Mouse (Mus musculus) erythroid progenitor cell, adult 5-6 weeks (primary cell): ENCODE measurements around the gene Rab3b. TPM values are rescaled to one million over a fixed set of nuclear protein-coding genes. Genes with fewer than 3 reads are reported as not detected.

ENCODE experiments used
- ATAC-seq: replicated peaks from 2 replicates; pipeline ENCODE4 v1.8.0; 2016; ENCODE audit warnings: moderate number of reproducible peaks, mild to moderate bottlenecking, moderate TSS enrichment, inconsistent platforms; ENCODE audit not compliant: poor library complexity, low FRiP score, severe bottlenecking
- total RNA-seq, 2 experiments: library from RNA; stranded (forward) in 1 of 2; stranded (reverse) in 1 of 2; fragments of 150-400 nt in 1 of 2; fragments of 186-747, 209-891 nt in 1 of 2; gene quantifications; 2 replicates each; pipeline versions ENCODE4 v1.2.3 to v1.2.4; 2015 to 2017; ENCODE audit warnings: low replicate concordance in 2 of 2

Gene Rab3b
- total RNA-seq, 2 experiments from 2014 or later = not detected

DNA sequence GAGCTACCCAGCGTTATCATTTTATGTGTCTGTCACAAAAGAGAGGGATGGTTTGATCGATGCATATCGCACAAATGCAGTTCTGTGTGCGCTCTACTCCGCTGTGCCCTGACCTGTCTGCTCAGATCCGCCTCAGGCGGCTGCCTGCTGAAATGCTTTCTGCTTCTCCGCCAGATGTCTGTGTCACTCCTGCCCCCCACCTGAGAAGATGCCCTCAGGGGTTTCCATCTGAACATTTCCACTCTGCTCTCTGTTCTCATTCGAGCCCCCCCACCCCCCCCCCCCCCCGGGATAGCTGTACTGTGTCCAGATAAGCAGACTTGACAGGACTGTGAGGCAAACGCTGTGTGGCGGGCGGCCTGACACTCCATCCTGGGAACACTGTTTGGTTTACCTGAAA lies 5.0 kb downstream of the Rab3b start:
- no peak for ATAC-seq

DNA sequence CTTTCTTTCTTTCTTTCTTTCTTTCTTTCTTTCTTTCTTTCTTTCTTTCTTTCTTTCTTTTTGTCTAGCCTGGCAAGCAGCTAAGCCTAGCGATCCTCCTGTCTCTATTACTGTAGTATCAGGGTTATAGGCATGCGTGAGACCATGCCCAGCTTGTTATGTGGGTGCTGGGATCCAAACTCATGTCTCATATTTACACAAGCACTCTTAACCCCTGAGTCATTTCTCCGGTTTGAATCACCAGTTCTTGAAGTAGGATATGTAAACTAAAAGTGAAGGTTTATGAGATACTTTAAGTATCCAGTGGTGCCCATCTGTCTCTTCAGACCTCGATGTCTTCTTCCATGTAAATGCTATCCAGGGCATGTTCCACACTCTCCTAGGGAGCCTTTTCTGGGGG lies 8.6 kb downstream of the Rab3b start:
- ATAC-seq = no peak

DNA sequence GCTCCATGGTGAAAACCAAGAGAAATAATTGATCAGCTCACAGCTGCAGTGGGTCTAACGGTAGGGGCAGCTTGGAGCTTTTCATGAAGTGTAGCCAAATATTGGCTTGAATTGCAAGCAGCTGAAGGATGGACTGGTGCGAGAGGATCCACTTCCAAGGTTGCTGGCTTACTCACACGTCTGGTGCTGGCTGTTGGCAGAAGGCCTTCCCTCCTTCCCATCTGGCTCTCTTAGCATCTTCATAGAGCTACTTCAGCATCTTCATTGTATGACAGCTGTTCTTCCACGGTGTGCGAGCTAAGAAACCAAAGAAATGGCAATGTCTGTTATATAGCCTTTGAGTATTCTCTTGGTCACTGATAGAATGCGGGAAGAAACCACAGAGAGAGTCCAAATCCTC lies 12.0 kb downstream of the Rab3b start:
- ATAC-seq = no peak

DNA sequence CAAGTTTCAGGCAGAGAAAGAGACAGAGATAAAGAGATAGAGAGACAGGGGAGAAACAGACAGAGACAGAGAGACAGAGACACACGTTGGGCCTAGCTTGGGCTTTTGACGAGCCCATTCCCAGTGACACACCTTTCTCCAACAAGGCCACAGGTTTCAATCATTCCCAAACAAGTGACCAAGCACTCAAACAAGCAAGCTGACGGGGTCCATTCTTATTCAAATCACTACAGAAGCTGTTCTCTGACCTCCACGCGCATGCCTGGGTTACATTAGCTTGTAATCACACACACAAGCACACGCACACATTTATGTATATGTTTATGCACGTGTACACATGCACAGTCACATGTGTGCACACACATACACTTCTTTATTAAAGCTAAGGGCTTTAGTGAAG lies 21.6 kb downstream of the Rab3b start:
- no peak for ATAC-seq

DNA sequence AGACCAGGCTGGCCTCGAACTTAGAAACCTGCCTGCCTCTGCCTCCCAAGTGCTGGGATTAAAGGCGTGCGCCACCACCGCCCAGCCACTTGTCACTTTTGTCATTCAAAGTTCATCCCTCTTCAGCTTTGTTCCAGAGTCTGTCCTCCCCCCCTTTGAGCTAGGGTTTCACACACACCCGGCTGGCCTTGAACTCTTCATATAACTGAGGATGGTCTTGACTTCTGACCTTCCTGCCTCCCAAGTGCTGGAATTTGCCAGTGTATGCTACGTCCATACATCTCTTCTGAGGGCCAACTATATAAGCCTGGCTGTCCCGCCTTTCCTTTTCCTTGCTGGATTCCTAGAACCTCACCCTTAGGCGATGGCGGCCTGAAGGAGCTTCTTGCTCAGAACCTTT lies 24.0 kb downstream of the Rab3b start:
- no peak for ATAC-seq

DNA sequence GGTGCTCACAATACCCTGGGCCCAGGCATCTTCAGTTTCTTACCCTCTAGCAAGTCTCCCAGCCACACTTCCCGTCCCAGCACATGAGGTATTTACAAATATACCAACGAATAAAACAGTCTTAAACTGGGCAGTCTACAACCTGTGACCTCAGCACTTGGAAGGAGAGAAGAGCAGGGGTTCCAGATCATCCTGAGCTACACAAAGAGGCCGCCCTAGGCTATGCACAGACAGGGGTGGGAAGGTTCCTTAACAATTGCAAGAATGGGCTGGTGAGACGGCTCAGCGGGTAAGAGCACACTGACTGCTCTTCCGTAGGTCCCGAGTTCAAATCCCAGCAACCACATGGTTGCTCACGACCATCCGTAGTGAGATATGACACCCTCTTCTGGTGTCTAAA lies 24.5 kb downstream of the Rab3b start:
- no peak for ATAC-seq

DNA sequence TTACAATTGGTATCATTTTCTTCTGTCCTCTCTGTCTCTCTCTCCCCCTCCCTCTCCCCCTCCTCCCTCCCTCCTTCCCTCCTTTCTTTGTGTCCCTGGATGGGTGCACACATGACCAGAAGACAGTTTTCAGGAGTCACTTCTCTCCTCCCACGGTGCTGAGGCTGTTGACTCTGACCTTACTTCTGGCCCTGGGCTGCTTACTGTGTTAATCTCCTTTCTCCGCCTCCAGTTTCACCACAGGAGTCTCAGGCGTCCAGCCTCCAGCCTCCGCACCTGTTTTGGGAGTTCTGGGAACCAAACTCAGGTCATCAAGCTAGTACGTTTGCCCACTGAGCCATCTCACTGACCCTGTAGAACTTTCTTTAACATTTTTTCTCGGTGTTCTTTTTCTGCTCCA lies 25.2 kb downstream of the Rab3b start:
- no peak for ATAC-seq

DNA sequence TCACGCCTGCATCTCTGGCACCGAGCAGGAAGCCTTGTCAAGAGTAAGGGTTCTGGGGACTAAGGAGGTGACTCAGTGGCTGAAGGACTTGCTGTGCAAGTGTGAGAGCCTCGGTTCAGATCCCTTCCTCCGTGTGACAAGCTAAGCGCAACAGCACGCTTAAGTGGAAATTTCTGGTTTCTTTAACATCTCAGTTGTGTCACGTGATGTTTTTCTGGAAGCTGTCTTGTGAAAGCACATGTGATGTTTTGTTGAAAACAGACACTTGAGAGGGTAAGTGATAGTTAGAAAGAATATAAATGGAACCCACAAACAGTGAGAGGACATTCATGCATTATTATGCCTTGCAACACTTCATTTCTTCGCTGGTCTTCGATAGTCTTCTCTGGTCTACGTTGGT lies 25.9 kb downstream of the Rab3b start:
- ATAC-seq = no peak

DNA sequence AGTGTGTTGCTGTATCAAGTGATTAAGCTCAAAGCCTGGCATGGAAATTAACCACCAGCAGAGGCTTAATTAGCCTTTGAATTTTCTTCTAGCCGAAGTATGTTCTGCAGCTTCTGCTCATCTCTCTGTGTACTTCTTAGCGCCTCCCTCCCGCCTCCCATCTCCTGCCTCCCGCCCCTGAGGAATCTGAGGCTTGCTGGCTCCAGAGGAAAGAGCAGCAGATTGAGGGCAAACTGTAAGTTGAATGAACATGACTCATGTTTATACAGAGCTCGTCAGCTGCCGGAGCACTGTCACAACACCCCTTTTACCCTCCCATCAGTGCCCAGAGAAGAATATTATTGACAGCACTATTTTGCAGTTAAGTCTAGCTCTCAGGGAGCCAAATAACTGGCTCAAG lies 27.0 kb downstream of the Rab3b start:
- ATAC-seq = no peak

DNA sequence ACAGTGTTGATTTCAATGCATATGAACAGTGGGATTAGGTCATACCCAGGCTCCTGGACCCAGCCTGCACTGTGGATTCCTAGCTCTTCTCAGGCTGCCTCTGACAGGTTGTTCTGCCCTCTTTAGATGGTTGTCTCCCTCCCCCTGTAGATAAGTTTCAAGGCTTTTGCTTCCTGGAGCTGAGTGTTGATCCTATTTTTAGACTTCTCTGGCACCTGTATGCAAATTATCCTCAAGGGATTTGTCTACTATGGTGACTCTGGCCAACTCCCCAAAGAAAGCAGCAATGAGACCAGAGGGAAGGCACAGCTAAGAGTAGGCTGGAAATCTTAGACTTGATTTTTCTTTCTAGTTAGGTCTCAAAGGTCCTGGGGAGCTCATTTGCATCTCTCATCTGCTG lies 28.6 kb downstream of the Rab3b start:
- ATAC-seq = no peak

DNA sequence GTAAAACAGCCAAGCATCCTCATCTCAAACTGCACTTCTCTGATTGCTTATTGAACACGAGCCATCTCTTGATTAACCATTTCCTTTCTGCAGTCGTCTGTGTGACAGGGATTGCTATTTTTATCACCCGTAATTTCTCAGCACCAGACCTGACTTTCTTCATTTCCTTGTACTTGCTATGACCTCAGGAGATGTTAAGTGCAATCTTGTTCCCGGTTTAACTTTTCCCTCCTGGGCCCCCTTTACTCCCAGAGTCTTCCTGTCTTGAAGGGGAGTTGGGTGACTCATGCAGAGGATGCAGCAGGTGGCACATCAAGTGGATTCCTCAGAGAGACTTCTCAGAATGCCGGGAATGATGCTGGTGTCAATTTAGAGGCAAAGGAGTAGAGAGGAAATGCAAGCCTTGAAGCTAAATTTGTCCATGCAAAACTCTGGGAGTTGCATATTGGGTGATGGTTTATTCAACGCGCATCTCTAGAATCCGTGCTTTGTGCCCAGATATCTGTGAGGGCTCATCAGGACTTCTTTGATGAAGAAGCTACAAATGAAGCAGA lies 31.1 kb downstream of the Rab3b start:
- ATAC-seq = no peak

DNA sequence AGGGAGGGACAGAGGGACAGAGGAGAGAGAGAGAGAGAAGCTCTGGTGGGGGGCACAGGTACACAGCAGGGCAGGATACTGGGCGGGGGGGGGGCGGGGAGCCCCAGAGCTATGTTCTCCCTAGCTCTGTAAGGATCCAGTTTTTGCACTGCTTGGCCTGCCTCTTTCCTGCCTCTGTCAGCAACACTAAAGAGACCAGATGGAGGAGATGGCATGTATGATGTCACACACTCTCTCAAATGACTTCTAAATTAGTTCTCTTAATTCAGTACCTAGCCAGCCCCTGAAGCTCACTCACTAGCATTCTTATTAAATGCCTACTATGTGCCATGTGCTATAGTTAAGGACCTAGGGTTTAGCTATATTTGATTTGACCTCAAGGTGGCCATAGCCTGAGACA lies 33.0 kb downstream of the Rab3b start:
- ATAC-seq = no peak

DNA sequence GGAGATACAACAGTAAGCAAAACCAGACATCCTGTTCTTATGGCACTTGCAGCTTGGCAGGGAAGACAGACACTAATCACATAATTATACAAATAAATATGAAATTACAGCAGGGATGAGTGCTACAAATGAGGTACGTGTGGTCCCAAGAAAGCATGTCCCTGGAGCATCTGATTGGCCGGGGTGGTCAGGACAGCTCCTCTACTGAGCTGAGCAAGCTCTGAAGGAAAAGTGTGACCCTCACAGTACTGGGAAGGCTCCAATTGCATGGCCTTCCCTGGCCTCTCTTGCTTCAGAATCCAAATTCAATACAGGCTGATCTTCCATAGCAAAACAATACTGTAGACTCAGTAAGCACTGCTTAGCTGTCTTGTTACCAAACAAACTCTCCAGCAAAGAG lies 34.3 kb downstream of the Rab3b start:
- ATAC-seq = no peak

DNA sequence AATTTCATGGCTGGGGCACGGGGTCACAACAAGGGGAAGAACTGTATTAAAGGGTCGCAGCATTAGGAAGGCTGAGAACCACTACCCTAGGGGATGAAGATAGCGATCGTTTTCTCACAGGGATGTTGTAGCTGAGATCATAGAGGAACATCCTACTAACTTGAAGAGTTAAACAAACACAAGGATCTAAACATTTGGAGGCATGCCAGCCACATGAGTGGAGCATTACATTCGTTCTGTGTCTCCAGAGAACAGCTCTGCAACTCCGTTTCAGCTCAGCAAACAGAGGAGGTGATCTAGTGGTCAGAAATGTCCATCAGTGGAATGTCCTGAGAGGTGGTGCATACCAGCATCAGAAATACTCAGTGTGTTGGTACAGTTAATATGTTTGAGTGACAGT lies 35.5 kb downstream of the Rab3b start:
- ATAC-seq = no peak

DNA sequence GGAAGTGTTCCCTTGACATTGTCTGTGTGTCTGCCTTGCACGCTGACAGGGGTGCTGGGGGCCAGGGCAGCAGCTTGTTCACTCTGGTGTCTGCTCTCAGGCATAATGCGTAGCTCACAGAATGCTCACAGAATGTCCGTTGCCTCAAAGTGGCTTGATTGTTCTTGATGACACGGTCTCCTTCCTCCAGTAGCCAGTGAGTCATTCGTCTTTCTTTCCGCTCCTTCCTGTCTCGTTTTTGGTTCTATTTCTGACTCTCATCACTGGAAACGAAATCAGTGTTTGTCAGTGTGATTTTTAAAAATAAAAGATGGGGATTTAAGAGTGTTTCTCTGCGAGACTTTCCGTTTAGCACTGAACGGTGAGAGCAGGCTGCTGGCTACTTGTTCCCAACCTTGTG lies 36.2 kb downstream of the Rab3b start:
- no peak for ATAC-seq

DNA sequence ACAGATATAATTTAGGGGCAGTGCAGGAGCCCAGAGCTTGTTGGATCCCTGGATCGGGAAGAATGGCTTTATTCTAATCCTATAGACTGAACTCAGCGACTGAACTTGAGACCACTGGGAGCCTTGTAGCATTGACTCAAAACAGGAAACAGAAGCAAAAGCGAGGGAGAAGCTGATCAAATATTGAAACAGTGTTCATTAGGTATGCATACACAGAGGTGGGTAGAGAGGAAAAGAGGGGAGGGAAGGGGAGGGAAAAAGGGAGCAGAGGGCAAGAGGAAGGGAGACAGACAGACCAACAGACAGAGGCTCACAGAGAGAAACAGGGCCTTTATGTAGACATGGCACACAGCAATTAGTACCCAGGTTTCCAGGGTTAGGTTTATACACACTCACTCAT lies 38.8 kb downstream of the Rab3b start:
- no peak for ATAC-seq

DNA sequence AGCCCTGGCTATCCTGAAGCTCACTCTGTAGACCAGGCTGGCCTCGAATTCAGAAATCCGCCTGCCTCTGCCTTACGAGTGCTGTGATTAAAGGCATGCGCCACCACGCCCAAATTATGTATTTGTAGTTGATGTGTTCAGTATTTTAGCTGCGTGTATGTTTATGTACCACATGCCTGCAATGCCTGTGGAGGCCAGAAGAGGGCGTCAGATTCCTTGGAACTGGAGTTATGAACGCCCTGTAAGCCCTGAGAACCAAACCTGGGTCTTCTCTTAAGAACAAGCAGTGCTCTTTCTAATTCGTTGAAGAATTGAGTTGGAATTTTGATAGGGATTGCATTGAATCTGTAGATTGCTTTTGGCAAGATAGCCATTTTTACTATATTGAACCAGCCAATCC lies 49.1 kb downstream of the Rab3b start:
- ATAC-seq = peak; percentile 53

DNA sequence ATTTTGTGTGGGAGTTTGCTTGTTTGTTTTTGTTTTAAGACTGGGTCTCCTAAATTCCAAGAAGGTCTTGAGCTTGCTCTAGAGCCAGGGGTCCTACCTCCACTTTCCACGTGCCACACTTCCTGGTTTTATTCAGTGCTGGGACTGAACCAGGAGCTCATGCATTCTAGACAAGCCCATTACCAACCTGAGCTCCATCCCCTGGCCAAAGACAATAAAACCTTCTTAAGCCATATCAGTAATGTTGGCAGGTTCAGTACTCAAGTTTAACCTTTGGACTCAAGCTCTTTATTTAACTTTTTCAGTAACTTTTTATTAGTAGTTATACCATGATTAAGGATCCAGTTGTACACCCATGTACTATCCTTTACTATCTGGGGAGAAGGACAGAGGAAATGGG lies 54.3 kb downstream of the Rab3b start:
- no peak for ATAC-seq

DNA sequence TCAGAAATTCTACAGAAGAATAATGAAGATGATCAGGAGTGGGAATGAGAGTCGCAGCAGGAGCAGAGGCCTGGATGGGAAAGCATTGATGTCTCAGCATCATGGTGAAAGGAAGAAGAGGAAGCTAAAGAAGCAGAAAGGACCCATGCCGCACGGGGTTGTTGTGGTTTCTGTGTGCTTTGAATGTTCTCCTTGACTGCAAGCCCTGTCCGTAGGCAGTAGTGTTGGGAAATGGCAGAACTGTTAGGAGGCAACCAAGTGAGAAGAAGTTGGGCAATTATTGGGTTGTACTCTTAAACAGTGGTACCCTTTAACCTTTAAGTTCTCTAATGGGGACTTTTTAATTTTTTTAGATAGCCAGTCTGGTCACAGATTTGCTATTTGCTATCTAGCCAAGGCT lies 56.0 kb downstream of the Rab3b start:
- no peak for ATAC-seq

DNA sequence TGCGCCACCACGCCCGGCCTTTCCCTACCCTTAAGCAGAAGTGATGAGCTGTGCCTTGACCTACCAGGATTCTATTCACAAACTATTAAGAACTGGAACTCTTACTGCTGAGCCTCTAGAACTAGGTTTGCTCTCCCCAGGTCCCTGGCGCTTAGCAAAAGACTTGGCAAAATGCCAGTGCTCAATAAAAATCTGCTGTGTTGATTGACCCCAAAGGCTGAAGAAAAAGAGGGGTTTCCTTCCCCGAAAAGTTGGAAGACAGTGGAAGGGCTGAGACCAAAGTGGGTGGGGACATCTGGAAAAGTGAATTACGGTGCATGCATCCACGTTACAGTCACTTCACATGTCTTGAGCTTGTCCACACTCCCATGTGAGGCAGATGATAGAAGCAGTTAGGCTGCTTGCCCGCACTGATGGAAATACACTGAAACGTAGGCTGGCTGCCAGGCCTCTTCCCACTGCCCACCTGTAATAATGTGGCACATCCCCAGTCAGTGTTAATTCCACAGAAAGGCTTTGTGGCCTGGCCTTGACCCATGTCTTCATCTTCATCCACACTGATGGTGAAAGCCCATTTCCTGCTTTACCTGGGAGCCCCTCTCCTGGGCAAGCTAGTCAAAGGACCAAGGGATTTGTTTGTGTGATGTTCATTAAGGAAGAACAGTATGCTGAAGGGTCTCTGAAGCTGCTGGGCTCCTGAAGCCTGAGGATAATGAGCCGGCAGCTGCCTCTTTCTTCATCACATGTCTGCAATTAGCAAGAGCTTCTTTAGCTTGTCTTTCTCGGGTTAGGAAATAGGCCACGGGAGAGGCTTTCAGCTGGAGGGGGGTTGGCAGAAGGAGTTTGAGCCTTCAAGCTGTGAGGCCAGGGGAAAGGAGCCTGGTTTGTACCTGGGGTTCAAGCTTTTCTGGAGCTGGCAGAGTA lies 59.2 kb downstream of the Rab3b start:
- ATAC-seq = no peak

DNA sequence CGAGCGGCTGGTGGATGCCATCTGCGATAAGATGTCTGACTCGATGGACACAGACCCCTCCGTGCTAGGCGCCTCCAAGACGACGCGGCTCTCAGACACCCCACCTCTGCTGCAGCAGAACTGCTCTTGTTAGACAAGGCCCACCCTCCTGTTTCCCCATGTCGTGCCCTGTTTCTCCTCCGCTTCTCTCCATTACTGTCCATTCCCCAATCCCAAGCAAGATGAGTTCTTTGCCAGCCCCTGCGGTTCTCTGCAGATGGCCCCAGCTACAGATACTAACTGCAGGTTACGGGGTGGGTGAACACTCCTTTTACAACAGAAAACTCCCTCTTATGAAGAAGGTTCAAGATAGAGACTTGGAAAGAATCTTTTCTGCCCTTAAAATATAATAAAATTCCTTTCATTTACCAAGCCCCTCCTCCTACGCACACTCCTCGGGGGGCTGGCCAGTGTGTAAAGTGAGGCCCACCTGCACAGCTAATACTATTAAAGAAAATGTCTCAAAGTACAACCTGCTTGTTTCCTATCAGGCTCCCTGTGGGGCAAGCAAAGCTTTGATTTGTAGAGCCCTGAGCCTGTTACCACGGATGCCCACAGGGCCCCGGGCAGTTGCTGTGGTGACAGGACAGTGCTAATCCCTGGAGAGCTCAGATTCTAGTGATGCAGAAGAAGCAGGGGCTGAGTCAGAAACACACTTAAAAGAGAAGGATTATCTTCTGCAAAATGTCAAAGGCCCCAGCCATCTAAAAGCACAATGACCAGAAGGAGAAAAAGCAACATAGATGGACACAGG lies 62.0 kb downstream of the Rab3b start:
- ATAC-seq = no peak
